Mouse (Mus musculus): ENCODE data around the gene 0610030E20Rik. TPM values are rescaled to one million over a fixed set of nuclear protein-coding genes. Genes with fewer than 3 reads are reported as not detected.

Gene 0610030E20Rik
- polyA plus RNA-seq, 1 experiment from 2014 or later: 21.8 TPM

- DNase-seq (ENCODE audit: low spot score) (no peak), ATAC-seq (replicated peaks; ENCODE audit: low FRiP score, low read depth) (no peak)
- H3K9ac ChIP-seq (ENCODE audit: low read depth, low read length): no peak overlapping the region
- no peak for TF ChIP-seq CTCF (IDR thresholded peaks at IDR 0.05; ENCODE audit: low read depth)
- no peak overlapping the region for H3K4me3 ChIP-seq (replicated peaks; ENCODE audit: low read depth, low read length)
- WGBS: 62% methylated on average over 3 of the region's 3 CpGs
- H3K4me2 ChIP-seq (ENCODE audit: low read length): no peak overlapping the region
- H3K4me1 ChIP-seq (replicated peaks; ENCODE audit: insufficient read depth, low read length): peaks cover 27% of the 10 kb centered on the region; the same call in 1 of the 2 replicates
- no peaks in the 10 kb centered on the region for H3K9me3 ChIP-seq (replicated peaks; ENCODE audit: low read length)
- peaks cover 7% of the 10 kb centered on the region for H3K36me3 ChIP-seq (ENCODE audit: insufficient read depth, low read length)
- H3K27ac ChIP-seq: no peak overlapping the region
- H3K27me3 ChIP-seq (ENCODE audit: insufficient read depth, low read length): no peaks in the 10 kb centered on the region
Observed at GRCm38 (mm10) chr6:72387816-72388215, 40.7 kb downstream of the 0610030E20Rik start.

GRCm38 (mm10) chr6:72388266-72388665 is 41.1 kb downstream of the 0610030E20Rik start:
- ATAC-seq (replicated peaks; ENCODE audit: low FRiP score, low read depth) (no peak), DNase-seq (ENCODE audit: low spot score) (no peak)
- Histone ChIP-seq H3K4me2 (ENCODE audit: low read length) (no peak overlapping the region), H3K9me3 (replicated peaks; ENCODE audit: low read length) (no peaks in the 10 kb centered on the region), H3K36me3 (ENCODE audit: insufficient read depth, low read length) (peaks cover 7% of the 10 kb centered on the region), H3K4me3 (replicated peaks; ENCODE audit: low read depth, low read length) (no peak overlapping the region), H3K9ac (ENCODE audit: low read depth, low read length) (no peak overlapping the region), H3K27ac (no peak overlapping the region), H3K4me1 (replicated peaks; ENCODE audit: insufficient read depth, low read length) (peaks cover 27% of the 10 kb centered on the region; the same call in 1 of the 2 replicates), H3K27me3 (ENCODE audit: insufficient read depth, low read length) (no peaks in the 10 kb centered on the region)
- whole genome bisulfite sequencing: 53% methylated on average over 10 of the region's 10 CpGs
- TF ChIP-seq CTCF (IDR thresholded peaks at IDR 0.05; ENCODE audit: low read depth): no peak

DNA sequence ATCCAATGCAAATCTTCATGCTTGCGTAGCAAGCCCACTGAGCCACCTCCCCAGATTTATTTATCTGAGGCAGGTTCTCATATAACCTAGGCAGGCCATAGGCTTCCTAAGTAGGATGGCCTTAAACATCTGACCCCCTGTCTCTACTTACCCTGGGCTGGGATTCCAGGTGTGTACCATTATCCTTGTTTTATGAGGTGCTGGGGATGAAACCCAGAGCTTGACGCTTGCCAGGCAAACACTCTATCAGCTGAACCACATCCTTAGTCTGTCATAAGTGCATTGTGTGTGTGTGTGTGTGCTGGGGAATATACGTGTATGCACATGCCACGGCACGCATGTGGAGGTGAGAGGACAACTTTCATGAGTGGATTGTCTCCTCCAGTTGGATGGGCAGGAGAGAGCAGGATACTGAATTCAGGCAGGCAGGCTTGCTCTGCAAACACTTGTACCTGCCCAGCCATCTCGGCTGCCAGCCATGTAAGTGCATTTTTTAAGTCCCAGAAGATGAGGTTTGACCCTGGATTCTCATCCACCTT is 41.7 kb downstream of the 0610030E20Rik start:
- TF ChIP-seq CTCF (IDR thresholded peaks at IDR 0.05; ENCODE audit: low read depth): no peak
- H3K27ac ChIP-seq: peak overlapping the region; percentile 99
- DNase-seq (ENCODE audit: low spot score) (no peak), ATAC-seq (replicated peaks; ENCODE audit: low FRiP score, low read depth) (no peak)
- 78% methylated on average over 6 of the region's 6 CpGs for WGBS
- H3K4me1 ChIP-seq (replicated peaks; ENCODE audit: insufficient read depth, low read length): peaks cover 27% of the 10 kb centered on the region; the same call in 1 of the 2 replicates
- H3K4me2 ChIP-seq (ENCODE audit: low read length): peak overlapping the region; percentile 71
- peak overlapping the region; percentile 83; the same call in 1 of the 2 replicates for H3K9ac ChIP-seq (ENCODE audit: low read depth, low read length)
- peaks cover 7% of the 10 kb centered on the region for H3K36me3 ChIP-seq (ENCODE audit: insufficient read depth, low read length)
- H3K4me3 ChIP-seq (replicated peaks; ENCODE audit: low read depth, low read length): peak overlapping the region; percentile 57; the same call in 1 of the 2 replicates
- no peaks in the 10 kb centered on the region for H3K9me3 ChIP-seq (replicated peaks; ENCODE audit: low read length)
- H3K27me3 ChIP-seq (ENCODE audit: insufficient read depth, low read length): no peaks in the 10 kb centered on the region

- TF ChIP-seq CTCF (IDR thresholded peaks at IDR 0.05; ENCODE audit: low read depth): no peak
- H3K9me3 ChIP-seq (replicated peaks; ENCODE audit: low read length): no peaks in the 10 kb centered on the region
- peak overlapping the region; percentile 83 for H3K9ac ChIP-seq (ENCODE audit: low read depth, low read length)
- no peaks in the 10 kb centered on the region for H3K27me3 ChIP-seq (ENCODE audit: insufficient read depth, low read length)
- peak overlapping the region; percentile 99 for H3K27ac ChIP-seq
- DNase-seq (ENCODE audit: low spot score) (peak; percentile 56), ATAC-seq (replicated peaks; ENCODE audit: low FRiP score, low read depth) (peak; percentile 11; the same call in 1 of the 2 replicates)
- peaks cover 27% of the 10 kb centered on the region; the same call in 1 of the 2 replicates for H3K4me1 ChIP-seq (replicated peaks; ENCODE audit: insufficient read depth, low read length)
- H3K4me3 ChIP-seq (replicated peaks; ENCODE audit: low read depth, low read length): peak overlapping the region; percentile 57
- WGBS: 8% methylated on average over 13 of the region's 13 CpGs
- H3K4me2 ChIP-seq (ENCODE audit: low read length): peak overlapping the region; percentile 71
- peaks cover 7% of the 10 kb centered on the region for H3K36me3 ChIP-seq (ENCODE audit: insufficient read depth, low read length)
Observed at GRCm38 (mm10) chr6:72389471-72389940, 42.4 kb downstream of the 0610030E20Rik start.

- TF ChIP-seq CTCF (IDR thresholded peaks at IDR 0.05; ENCODE audit: low read depth): peak; percentile 56; the same call in 1 of the 2 replicates
- WGBS: under 1% methylated on average over 33 of the region's 33 CpGs
Observed at GRCm38 (mm10) chr6:72389941-72390771, 43.0 kb downstream of the 0610030E20Rik start, which contains the start of gene Vamp8. Gene Vamp8 (minus strand): TSS chr6:72390703.

More at GRCm38 (mm10) chr6:72389941-72390771, 43.0 kb downstream of the 0610030E20Rik start, which contains the start of gene Vamp8:
- peak within 1 kb of the TSS; percentile 99 for H3K27ac ChIP-seq
- peak within 1 kb of the TSS; percentile 71 for H3K4me2 ChIP-seq (ENCODE audit: low read length)
- no peaks in the 10 kb centered on the region for H3K27me3 ChIP-seq (ENCODE audit: insufficient read depth, low read length)
- peak within 1 kb of the TSS; percentile 57 for H3K4me3 ChIP-seq (replicated peaks; ENCODE audit: low read depth, low read length)
- peaks cover 27% of the 10 kb centered on the region; the same call in 1 of the 2 replicates for H3K4me1 ChIP-seq (replicated peaks; ENCODE audit: insufficient read depth, low read length)
- peak; percentile 83 for ATAC-seq (replicated peaks; ENCODE audit: low FRiP score, low read depth)
- peak; percentile 87 for DNase-seq (ENCODE audit: low spot score)
- peak within 1 kb of the TSS; percentile 83 for H3K9ac ChIP-seq (ENCODE audit: low read depth, low read length)
- H3K9me3 ChIP-seq (replicated peaks; ENCODE audit: low read length): no peaks in the 10 kb centered on the region
- peaks cover 5% of the 10 kb centered on the region for H3K36me3 ChIP-seq (ENCODE audit: insufficient read depth, low read length)

Measured in kidney, postnatal 0 days (tissue).